Mouse (Mus musculus): ENCODE data around the gene Rbm19.

The Rbm19 gene

GRCm38 (mm10) chr5:120165061-120165942, 49.0 kb downstream of the Rbm19 start:
- no peak for DNase-seq (ENCODE audit: low read depth, low spot score)

GRCm38 (mm10) chr5:120167787-120168325, 51.6 kb downstream of the Rbm19 start:
- no peak for DNase-seq (ENCODE audit: low read depth, low spot score)

- DNase-seq (ENCODE audit: low read depth, low spot score): no peak
Measured at GRCm38 (mm10) chr5:120171865-120172728, 55.8 kb downstream of the Rbm19 start.

- DNase-seq (ENCODE audit: low read depth, low spot score): no peak
Measured at GRCm38 (mm10) chr5:120172729-120173101, 56.5 kb downstream of the Rbm19 start.

- DNase-seq (ENCODE audit: low read depth, low spot score): no peak
Measured at GRCm38 (mm10) chr5:120174317-120174716, 58.1 kb downstream of the Rbm19 start.

GRCm38 (mm10) chr5:120175217-120175616, 59.0 kb downstream of the Rbm19 start:
- no peak for DNase-seq (ENCODE audit: low read depth, low spot score)

- DNase-seq (ENCODE audit: low read depth, low spot score): no peak
Measured at GRCm38 (mm10) chr5:120176246-120177065, 60.2 kb downstream of the Rbm19 start.

GRCm38 (mm10) chr5:120177066-120177340, 60.7 kb downstream of the Rbm19 start:
- DNase-seq (ENCODE audit: low read depth, low spot score): no peak

GRCm38 (mm10) chr5:120180102-120180501, 63.8 kb downstream of the Rbm19 start:
- no peak for DNase-seq (ENCODE audit: low read depth, low spot score)

GRCm38 (mm10) chr5:120181384-120181783, 65.1 kb downstream of the Rbm19 start:
- DNase-seq (ENCODE audit: low read depth, low spot score): no peak

- DNase-seq (ENCODE audit: low read depth, low spot score): no peak
Measured at GRCm38 (mm10) chr5:120183321-120183720, 67.1 kb downstream of the Rbm19 start.

GRCm38 (mm10) chr5:120183790-120184189, 67.5 kb downstream of the Rbm19 start:
- no peak for DNase-seq (ENCODE audit: low read depth, low spot score)

- no peak for DNase-seq (ENCODE audit: low read depth, low spot score)
Measured at GRCm38 (mm10) chr5:120185949-120186348, 69.7 kb downstream of the Rbm19 start.

GRCm38 (mm10) chr5:120188541-120188940, 72.3 kb downstream of the Rbm19 start:
- no peak for DNase-seq (ENCODE audit: low read depth, low spot score)

GRCm38 (mm10) chr5:120190001-120190582, 73.8 kb downstream of the Rbm19 start:
- no peak for DNase-seq (ENCODE audit: low read depth, low spot score)

- DNase-seq (ENCODE audit: low read depth, low spot score): no peak
Measured at GRCm38 (mm10) chr5:120191620-120192019, 75.4 kb downstream of the Rbm19 start.

- DNase-seq (ENCODE audit: low read depth, low spot score): no peak
Measured at GRCm38 (mm10) chr5:120194309-120194941, 78.2 kb downstream of the Rbm19 start.

GRCm38 (mm10) chr5:120194948-120195347, 78.7 kb downstream of the Rbm19 start:
- no peak for DNase-seq (ENCODE audit: low read depth, low spot score)

GRCm38 (mm10) chr5:120196879-120197278, 80.6 kb downstream of the Rbm19 start:
- no peak for DNase-seq (ENCODE audit: low read depth, low spot score)

- no peak for DNase-seq (ENCODE audit: low read depth, low spot score)
Measured at GRCm38 (mm10) chr5:120197813-120198387, 81.6 kb downstream of the Rbm19 start.

All from embryo, embryonic 11.5 days (tissue).